Mouse (Mus musculus) CH12.LX (cell line): ENCODE measurements at regions not wholly inside any gene's neighbourhood (a gene's known extent, or its start where the extent isn't known, plus 50 kb on each side); places are given as distances from the start of the nearest gene placed in this dataset.

Experiments used
- DNase-seq: peaks from one replicate; pipeline ENCODE4 v3.0.0-alpha.2; 2013; ENCODE audit errors: extremely low read depth
- H3K27ac ChIP-seq: 2 replicates; pipeline ENCODE4 v1.5.1; 2012; ENCODE audit warnings: low read depth, mild to moderate bottlenecking, control low read depth, moderate library complexity; ENCODE audit not compliant: insufficient read depth
- H3K27me3 ChIP-seq: replicated peaks from 2 replicates; pipeline ENCODE3; 2012; ENCODE audit warnings: inconsistent platforms
- H3K36me3 ChIP-seq, 2 experiments: replicated peaks in 1 of 2; 2 replicates each; pipeline versions ENCODE3 to v1.6.1; 2012; ENCODE audit warnings: inconsistent platforms in 1 of 2, low read length in 1 of 2, mild to moderate bottlenecking in 1 of 2, mixed read lengths in 1 of 2, moderate library complexity in 1 of 2; ENCODE audit not compliant: control insufficient read depth in 1 of 2, insufficient read depth in 1 of 2
- H3K4me1 ChIP-seq, 2 experiments: 2 replicates each; pipeline ENCODE4 v1.6.1; 2012; ENCODE audit warnings: inconsistent platforms in 1 of 2, moderate library complexity in 1 of 2; ENCODE audit not compliant: insufficient read depth in 2 of 2, control insufficient read depth in 1 of 2
- H3K4me2 ChIP-seq: 2 replicates; pipeline ENCODE4 v1.6.1; 2012; ENCODE audit warnings: low read depth, mild to moderate bottlenecking, control low read depth; ENCODE audit not compliant: poor library complexity, insufficient read depth, severe bottlenecking
- H3K4me3 ChIP-seq, 3 experiments: fragments of 150-350 bp in 1 of 3; sonication (generic) in 1 of 3; replicated peaks in 1 of 3; 2 replicates each; pipeline versions ENCODE3 to v1.5.1; 2011 to 2012; ENCODE audit warnings: low read depth in 2 of 3, low read length in 2 of 3, mild to moderate bottlenecking in 2 of 3, moderate library complexity in 2 of 3, control low read depth in 1 of 3, improper control_type of control experiment in 1 of 3, inconsistent platforms in 1 of 3, mixed read lengths in 1 of 3; ENCODE audit not compliant: poor library complexity in 1 of 3
- H3K79me2 ChIP-seq: replicated peaks from 2 replicates; pipeline ENCODE4 v1.6.1; 2012; ENCODE audit warnings: mild to moderate bottlenecking, moderate library complexity; ENCODE audit not compliant: control insufficient read depth, poor library complexity, insufficient read depth, severe bottlenecking; ENCODE audit errors: extremely low read depth
- H3K9ac ChIP-seq: 2 replicates; pipeline ENCODE4 v1.6.1; 2012; ENCODE audit warnings: low read depth, mild to moderate bottlenecking, control low read depth, moderate library complexity; ENCODE audit not compliant: insufficient read depth
- H3K9me3 ChIP-seq: replicated peaks from 2 replicates; pipeline ENCODE3; 2012; ENCODE audit warnings: low read length, inconsistent platforms, mixed read lengths
- CHD1 ChIP-seq: IDR thresholded peaks from 2 replicates; pipeline ENCODE4 v1.6.1; 2012; ENCODE audit warnings: low read depth, low read length, improper control_type of control experiment, inconsistent platforms
- CTCF ChIP-seq, 2 experiments: IDR thresholded peaks in 1 of 2; conservative IDR thresholded peaks in 1 of 2; 2 replicates each; pipeline ENCODE4 v1.5.1; 2011 to 2012; ENCODE audit warnings: low read depth in 2 of 2, low read length in 2 of 2, improper control_type of control experiment in 1 of 2, inconsistent platforms in 1 of 2, mild to moderate bottlenecking in 1 of 2, moderate library complexity in 1 of 2
- E2F4 ChIP-seq: IDR thresholded peaks from 2 replicates; pipeline ENCODE4 v1.6.1; 2011; ENCODE audit warnings: low read depth, low read length, improper control_type of control experiment; ENCODE audit not compliant: insufficient replicate concordance
- ELF1 ChIP-seq: IDR thresholded peaks from 2 replicates; pipeline ENCODE4 v1.6.1; 2014; ENCODE audit warnings: low read depth, mild to moderate bottlenecking, inconsistent platforms, low read length, improper control_type of control experiment
- ETS1 ChIP-seq: conservative IDR thresholded peaks from 2 replicates; pipeline ENCODE4 v1.6.1; 2012; ENCODE audit warnings: low read depth, mild to moderate bottlenecking, inconsistent platforms, low read length, improper control_type of control experiment, moderate library complexity
- GABPA ChIP-seq: IDR thresholded peaks from 2 replicates; pipeline ENCODE4 v1.6.1; 2012; ENCODE audit warnings: low read depth, low read length, improper control_type of control experiment, inconsistent platforms; ENCODE audit not compliant: insufficient replicate concordance
- HCFC1 ChIP-seq: IDR thresholded peaks from 2 replicates; pipeline ENCODE4 v1.6.1; 2012; ENCODE audit warnings: low read depth, mild to moderate bottlenecking, inconsistent platforms, low read length, improper control_type of control experiment
- IRF4 ChIP-seq: IDR thresholded peaks from 2 replicates; pipeline ENCODE4 v1.6.1; 2014; ENCODE audit warnings: low read depth, mild to moderate bottlenecking, inconsistent platforms, low read length, improper control_type of control experiment
- JUND ChIP-seq: conservative IDR thresholded peaks from 2 replicates; pipeline ENCODE4 v1.6.1; 2011; ENCODE audit warnings: low read depth, low read length, improper control_type of control experiment
- KAT2A ChIP-seq: IDR thresholded peaks from 2 replicates; pipeline ENCODE4 v1.6.1; 2012; ENCODE audit warnings: low read length, improper control_type of control experiment, inconsistent platforms; ENCODE audit not compliant: insufficient replicate concordance
- MAFK ChIP-seq: IDR thresholded peaks from 2 replicates; pipeline ENCODE4 v1.6.1; 2011; ENCODE audit warnings: low read length, improper control_type of control experiment; ENCODE audit not compliant: insufficient replicate concordance
- NELFE ChIP-seq: IDR thresholded peaks from 2 replicates; pipeline ENCODE4 v1.6.1; 2011; ENCODE audit warnings: low read depth, low read length, improper control_type of control experiment
- PAX5 ChIP-seq: IDR thresholded peaks from 2 replicates; pipeline ENCODE4 v1.6.1; 2012; ENCODE audit warnings: low read length, inconsistent platforms, mixed read lengths
- POLR2AphosphoS2 ChIP-seq: IDR thresholded peaks from 2 replicates; pipeline ENCODE4 v1.6.1; 2011; ENCODE audit warnings: low read depth, low read length, improper control_type of control experiment
- RCOR1 ChIP-seq: conservative IDR thresholded peaks from 2 replicates; pipeline ENCODE4 v1.6.1; 2012; ENCODE audit warnings: low read depth, mild to moderate bottlenecking, inconsistent platforms, low read length, improper control_type of control experiment
- SIN3A ChIP-seq: IDR thresholded peaks from 2 replicates; pipeline ENCODE4 v1.6.1; 2012; ENCODE audit warnings: low read length, improper control_type of control experiment, inconsistent platforms
- SMC3 ChIP-seq: IDR thresholded peaks from 2 replicates; pipeline ENCODE4 v1.6.1; 2011; ENCODE audit warnings: low read depth, low read length, improper control_type of control experiment
- TBP ChIP-seq: conservative IDR thresholded peaks from 2 replicates; pipeline ENCODE4 v1.6.1; 2011; ENCODE audit warnings: low read depth, low read length, improper control_type of control experiment
- USF2 ChIP-seq: conservative IDR thresholded peaks from 2 replicates; pipeline ENCODE4 v1.6.1; 2011; ENCODE audit warnings: low read depth, low read length, improper control_type of control experiment
- ZNF384 ChIP-seq: IDR thresholded peaks from 2 replicates; pipeline ENCODE4 v1.6.1; 2012; ENCODE audit warnings: low read depth, low read length, improper control_type of control experiment, inconsistent platforms
- dilution Hi-C: fragments of 300-500 bp; cut with MboI; formaldehyde crosslinking; loops from 2 replicates; pipeline ENCODE4 v1.14.3; 2020; ENCODE audit warnings: low sequenced_read_pairs; ENCODE audit not compliant: extremely low pct_unique_long_range_greater_than_20kb, extremely low pct_ligation_motif_present
- in situ Hi-C: fragments of 300-500 bp; cut with MboI; formaldehyde crosslinking; loops from 3 replicates; pipeline ENCODE4 v1.14.3; 2019; ENCODE audit warnings: low sequenced_read_pairs, low pct_ligation_motif_present, low pct_unique_long_range_greater_than_20kb, mixed read lengths

GRCm38 (mm10) chr3:147398298-147398697 is 546.1 kb downstream of the Ttll7 start:
- no peak overlapping the region for H3K4me2 ChIP-seq
- H3K79me2 ChIP-seq = no peaks in the 10 kb centered on the region
- no peak overlapping the region for H3K4me3 ChIP-seq
- in situ Hi-C loops (no loop called here), dilution Hi-C loops (no loop called here)
- no peaks in the 10 kb centered on the region for H3K36me3 ChIP-seq
- no peak overlapping the region for H3K9ac ChIP-seq
- H3K9me3 ChIP-seq = peaks cover 2% of the 10 kb centered on the region
- no peaks in the 10 kb centered on the region for H3K27me3 ChIP-seq
- H3K4me1 ChIP-seq = no peaks in the 10 kb centered on the region
- no peak overlapping the region for H3K27ac ChIP-seq
- no peak for TF ChIP-seq IRF4
- TF ChIP-seq ELF1 = no peak
- TF ChIP-seq GABPA = no peak
- TF ChIP-seq, all 38 proteins: peak for 0
- DNase-seq = no peak

GRCm38 (mm10) chr3:147412274-147412673 is 560.1 kb downstream of the Ttll7 start:
- no peak for TF ChIP-seq JUND
- TF ChIP-seq, all 38 proteins: peak for 0
- dilution Hi-C loops = no loop called here
- Histone ChIP-seq H3K4me3 (no peak overlapping the region), H3K27me3 (no peaks in the 10 kb centered on the region), H3K4me1 (peaks cover 0 to 4% of the 10 kb centered on the region in 2 experiments; a peak in 2 of 4 replicates), H3K27ac (no peak overlapping the region), H3K36me3 (no peaks in the 10 kb centered on the region), H3K9me3 (no peaks in the 10 kb centered on the region), H3K9ac (no peak overlapping the region), H3K79me2 (no peaks in the 10 kb centered on the region), H3K4me2 (no peak overlapping the region)
- no peak for DNase-seq
- in situ Hi-C loops = no loop called here

- no peaks in the 10 kb centered on the region for H3K27me3 ChIP-seq
- H3K79me2 ChIP-seq = no peaks in the 10 kb centered on the region
- in situ Hi-C loops (no loop called here), dilution Hi-C loops (no loop called here)
- no peak for DNase-seq
- H3K9ac ChIP-seq = no peak overlapping the region
- no peak overlapping the region for H3K4me2 ChIP-seq
- no peak overlapping the region for H3K27ac ChIP-seq
- no peaks in the 10 kb centered on the region for H3K9me3 ChIP-seq
- no peak overlapping the region for H3K4me3 ChIP-seq
- H3K36me3 ChIP-seq = no peaks in the 10 kb centered on the region
- no peaks in the 10 kb centered on the region for H3K4me1 ChIP-seq
- no peak for TF ChIP-seq USF2
Measured at GRCm38 (mm10) chr3:147416926-147417325, 564.8 kb downstream of the Ttll7 start.

GRCm38 (mm10) chr3:147419129-147419528 is 567.0 kb downstream of the Ttll7 start:
- H3K36me3 ChIP-seq = no peaks in the 10 kb centered on the region
- H3K4me3 ChIP-seq = no peak overlapping the region
- no peak for DNase-seq
- no peak overlapping the region for H3K9ac ChIP-seq
- no peaks in the 10 kb centered on the region for H3K79me2 ChIP-seq
- 0 out of 4 replicates have a peak, but pooled peaks cover 0 to 2% of the 10 kb centered on the region in 2 experiments for H3K4me1 ChIP-seq
- H3K27ac ChIP-seq = no peak overlapping the region
- no peaks in the 10 kb centered on the region for H3K27me3 ChIP-seq
- H3K4me2 ChIP-seq = no peak overlapping the region
- H3K9me3 ChIP-seq = no peaks in the 10 kb centered on the region
- in situ Hi-C loops = no loop called here
- dilution Hi-C loops = no loop called here
- TF ChIP-seq NELFE = no peak
- no peak for TF ChIP-seq SIN3A
- TF ChIP-seq KAT2A = no peak
- no peak for TF ChIP-seq E2F4
- TF ChIP-seq TBP = no peak
- TF ChIP-seq MAFK = no peak
- TF ChIP-seq CHD1 = no peak
- no peak for TF ChIP-seq IRF4
- no peak for TF ChIP-seq HCFC1
- no peak for TF ChIP-seq SMC3
- TF ChIP-seq JUND = no peak
- TF ChIP-seq ETS1 = no peak
- TF ChIP-seq ELF1 = no peak
- TF ChIP-seq ZNF384 = no peak
- no peak for TF ChIP-seq PAX5
- no peak for TF ChIP-seq RCOR1
- TF ChIP-seq POLR2AphosphoS2 = no peak
- no peak for TF ChIP-seq CTCF (conservative IDR thresholded peaks at IDR 0.05 in 1 of 2, IDR thresholded peaks at IDR 0.05 in 1 of 2; ENCODE audit: low read depth in 2 of 2, low read length in 2 of 2)
